Mouse (Mus musculus): ENCODE results near the gene Vps26c. TPM values are rescaled to one million over a fixed set of nuclear protein-coding genes. Genes with fewer than 3 reads are reported as not detected.
"Not testable (repeated sequence)": the region's sequence is repeated elsewhere in the genome, so short reads cannot be mapped to it uniquely, and the experiment has no call there.

Vps26c gene
- polyA plus RNA-seq, 1 experiment from 2014 or later = 39.3 TPM

GRCm38 (mm10) chr16:94466317-94466716 is 60.3 kb downstream of the Vps26c start:
- H3K4me2 ChIP-seq; DNase-seq (ENCODE audit: low spot score); H3K4me3 ChIP-seq (ENCODE audit: low read depth, low read length); H3K27ac ChIP-seq (ENCODE audit: low read depth, low read length); H3K4me1 ChIP-seq (replicated peaks; ENCODE audit: control insufficient read depth, insufficient read depth, low read length); H3K9me3 ChIP-seq (ENCODE audit: control insufficient read depth, low read length); H3K9ac ChIP-seq (ENCODE audit: low read depth, low read length); ATAC-seq (replicated peaks; ENCODE audit: low FRiP score); H3K27me3 ChIP-seq (replicated peaks; ENCODE audit: control insufficient read depth, insufficient read depth, low read length): not testable (repeated sequence)
- WGBS = 90% methylated on average over 7 of the region's 7 CpGs
- peaks cover 46% of the 10 kb centered on the region for H3K36me3 ChIP-seq (ENCODE audit: control insufficient read depth, insufficient read depth, low read length)

GRCm38 (mm10) chr16:94465900-94466299 is 60.7 kb downstream of the Vps26c start:
- H3K4me2 ChIP-seq = no peak overlapping the region
- H3K4me1 ChIP-seq (replicated peaks; ENCODE audit: control insufficient read depth, insufficient read depth, low read length) = no peaks in the 10 kb centered on the region
- no peak overlapping the region for H3K27ac ChIP-seq (ENCODE audit: low read depth, low read length)
- H3K9ac ChIP-seq (ENCODE audit: low read depth, low read length) = no peak overlapping the region
- H3K9me3 ChIP-seq (ENCODE audit: control insufficient read depth, low read length) = no peaks in the 10 kb centered on the region
- H3K36me3 ChIP-seq (ENCODE audit: control insufficient read depth, insufficient read depth, low read length) = peaks cover 50% of the 10 kb centered on the region
- ATAC-seq (replicated peaks; ENCODE audit: low FRiP score) = no peak
- no peaks in the 10 kb centered on the region for H3K27me3 ChIP-seq (replicated peaks; ENCODE audit: control insufficient read depth, insufficient read depth, low read length)
- DNase-seq (ENCODE audit: low spot score) = no peak
- no peak overlapping the region for H3K4me3 ChIP-seq (ENCODE audit: low read depth, low read length)
- 81% methylated on average over 4 of the region's 4 CpGs for WGBS

GRCm38 (mm10) chr16:94464067-94464466 is 62.6 kb downstream of the Vps26c start:
- no peaks in the 10 kb centered on the region for H3K9me3 ChIP-seq (ENCODE audit: control insufficient read depth, low read length)
- no peak overlapping the region for H3K4me2 ChIP-seq
- H3K4me1 ChIP-seq (replicated peaks; ENCODE audit: control insufficient read depth, insufficient read depth, low read length) = no peaks in the 10 kb centered on the region
- ATAC-seq (replicated peaks; ENCODE audit: low FRiP score) = no peak
- peaks cover 60% of the 10 kb centered on the region for H3K36me3 ChIP-seq (ENCODE audit: control insufficient read depth, insufficient read depth, low read length)
- H3K27me3 ChIP-seq (replicated peaks; ENCODE audit: control insufficient read depth, insufficient read depth, low read length) = no peaks in the 10 kb centered on the region
- 80% methylated on average over 3 of the region's 3 CpGs for WGBS
- H3K27ac ChIP-seq (ENCODE audit: low read depth, low read length) = no peak overlapping the region
- no peak overlapping the region for H3K9ac ChIP-seq (ENCODE audit: low read depth, low read length)
- H3K4me3 ChIP-seq (ENCODE audit: low read depth, low read length) = no peak overlapping the region
- no peak for DNase-seq (ENCODE audit: low spot score)

- Histone ChIP-seq H3K9me3 (ENCODE audit: control insufficient read depth, low read length) (no peaks in the 10 kb centered on the region), H3K4me2 (no peak overlapping the region), H3K9ac (ENCODE audit: low read depth, low read length) (no peak overlapping the region), H3K4me3 (ENCODE audit: low read depth, low read length) (no peak overlapping the region), H3K27ac (ENCODE audit: low read depth, low read length) (no peak overlapping the region), H3K36me3 (ENCODE audit: control insufficient read depth, insufficient read depth, low read length) (peaks cover 29% of the 10 kb centered on the region), H3K27me3 (replicated peaks; ENCODE audit: control insufficient read depth, insufficient read depth, low read length) (no peaks in the 10 kb centered on the region), H3K4me1 (replicated peaks; ENCODE audit: control insufficient read depth, insufficient read depth, low read length) (no peaks in the 10 kb centered on the region)
- WGBS = 79% methylated on average over 4 of the region's 4 CpGs
- DNase-seq (ENCODE audit: low spot score) (no peak), ATAC-seq (replicated peaks; ENCODE audit: low FRiP score) (no peak)
These were observed 72.5 kb downstream of the Vps26c start for GRCm38 (mm10) chr16:94454146-94454545.

GRCm38 (mm10) chr16:94452768-94453167 is 73.9 kb downstream of the Vps26c start:
- Histone ChIP-seq H3K27ac (ENCODE audit: low read depth, low read length) (no peak overlapping the region), H3K4me1 (replicated peaks; ENCODE audit: control insufficient read depth, insufficient read depth, low read length) (no peaks in the 10 kb centered on the region), H3K27me3 (replicated peaks; ENCODE audit: control insufficient read depth, insufficient read depth, low read length) (no peaks in the 10 kb centered on the region), H3K4me2 (no peak overlapping the region), H3K9ac (ENCODE audit: low read depth, low read length) (no peak overlapping the region), H3K36me3 (ENCODE audit: control insufficient read depth, insufficient read depth, low read length) (peaks cover 23% of the 10 kb centered on the region; the same call in 1 of the 2 replicates), H3K9me3 (ENCODE audit: control insufficient read depth, low read length) (no peaks in the 10 kb centered on the region), H3K4me3 (ENCODE audit: low read depth, low read length) (no peak overlapping the region)
- ATAC-seq (replicated peaks; ENCODE audit: low FRiP score) (no peak), DNase-seq (ENCODE audit: low spot score) (no peak)
- 86% methylated on average over 4 of the region's 4 CpGs for WGBS

- H3K4me3 ChIP-seq (ENCODE audit: low read depth, low read length) = no peak overlapping the region
- no peak overlapping the region for H3K27ac ChIP-seq (ENCODE audit: low read depth, low read length)
- H3K4me1 ChIP-seq (replicated peaks; ENCODE audit: control insufficient read depth, insufficient read depth, low read length) = no peaks in the 10 kb centered on the region
- no peak overlapping the region for H3K4me2 ChIP-seq
- ATAC-seq (replicated peaks; ENCODE audit: low FRiP score) = 0 out of 2 replicates have a peak, but pooled peaks have one; percentile 43
- no peak overlapping the region for H3K9ac ChIP-seq (ENCODE audit: low read depth, low read length)
- peaks cover 23% of the 10 kb centered on the region; the same call in 1 of the 2 replicates for H3K36me3 ChIP-seq (ENCODE audit: control insufficient read depth, insufficient read depth, low read length)
- WGBS = 85% methylated on average over 11 of the region's 11 CpGs
- H3K27me3 ChIP-seq (replicated peaks; ENCODE audit: control insufficient read depth, insufficient read depth, low read length) = no peaks in the 10 kb centered on the region
- no peaks in the 10 kb centered on the region for H3K9me3 ChIP-seq (ENCODE audit: control insufficient read depth, low read length)
- no peak for DNase-seq (ENCODE audit: low spot score)
These were observed 74.8 kb downstream of the Vps26c start for GRCm38 (mm10) chr16:94451545-94452488.

GRCm38 (mm10) chr16:94449632-94450031 is 77.0 kb downstream of the Vps26c start:
- no peaks in the 10 kb centered on the region for H3K4me1 ChIP-seq (replicated peaks; ENCODE audit: control insufficient read depth, insufficient read depth, low read length)
- 91% methylated on average over 7 of the region's 7 CpGs for WGBS
- H3K9me3 ChIP-seq (ENCODE audit: control insufficient read depth, low read length) = no peaks in the 10 kb centered on the region
- no peak overlapping the region for H3K27ac ChIP-seq (ENCODE audit: low read depth, low read length)
- no peaks in the 10 kb centered on the region for H3K27me3 ChIP-seq (replicated peaks; ENCODE audit: control insufficient read depth, insufficient read depth, low read length)
- no peak overlapping the region for H3K4me3 ChIP-seq (ENCODE audit: low read depth, low read length)
- DNase-seq (ENCODE audit: low spot score) (no peak), ATAC-seq (replicated peaks; ENCODE audit: low FRiP score) (no peak)
- H3K36me3 ChIP-seq (ENCODE audit: control insufficient read depth, insufficient read depth, low read length) = peaks cover 26% of the 10 kb centered on the region; the same call in 1 of the 2 replicates
- no peak overlapping the region for H3K4me2 ChIP-seq
- H3K9ac ChIP-seq (ENCODE audit: low read depth, low read length) = no peak overlapping the region

GRCm38 (mm10) chr16:94449151-94449550 is 77.5 kb downstream of the Vps26c start:
- no peak for DNase-seq (ENCODE audit: low spot score)
- no peak overlapping the region for H3K4me2 ChIP-seq
- 77% methylated on average over 8 of the region's 8 CpGs for WGBS
- no peaks in the 10 kb centered on the region for H3K9me3 ChIP-seq (ENCODE audit: control insufficient read depth, low read length)
- ATAC-seq (replicated peaks; ENCODE audit: low FRiP score) = no peak
- H3K27me3 ChIP-seq (replicated peaks; ENCODE audit: control insufficient read depth, insufficient read depth, low read length) = no peaks in the 10 kb centered on the region
- no peak overlapping the region for H3K4me3 ChIP-seq (ENCODE audit: low read depth, low read length)
- H3K27ac ChIP-seq (ENCODE audit: low read depth, low read length) = no peak overlapping the region
- H3K36me3 ChIP-seq (ENCODE audit: control insufficient read depth, insufficient read depth, low read length) = peaks cover 26% of the 10 kb centered on the region; the same call in 1 of the 2 replicates
- H3K4me1 ChIP-seq (replicated peaks; ENCODE audit: control insufficient read depth, insufficient read depth, low read length) = no peaks in the 10 kb centered on the region
- H3K9ac ChIP-seq (ENCODE audit: low read depth, low read length) = no peak overlapping the region
